Mouse (Mus musculus): Measurements from ENCODE around the gene Rubcnl. TPM values are rescaled to one million over a fixed set of nuclear protein-coding genes. Genes with fewer than 3 reads are reported as not detected.

Gene Rubcnl
- 1 to 10 TPM in 1 of 2 experiments, under 1 TPM in 1; 0.86 to 2.4 TPM for total RNA-seq (2021)
- long read RNA-seq, experiment 1, partial matches to known transcripts = 0 of 1 reads
- long read RNA-seq, experiment 1, other reads (novel, unspliced or antisense) = 1 of 1 reads
- long read RNA-seq, experiment 2 = 0 reads

GRCm38 (mm10) chr14:75015856-75016714 lies at the start of gene Rubcnl:
Rubcnl (plus strand) TSS chr14:75016027.
- peak; percentile 67 to 77 for DNase-seq (ENCODE audit: low spot score in 2 of 2)

- DNase-seq (ENCODE audit: low spot score in 2 of 2) = no peak
Observed at GRCm38 (mm10) chr14:74972216-74972615, 43.6 kb upstream of the Rubcnl start.

GRCm38 (mm10) chr14:74972687-74973086 lies 43.1 kb upstream of the Rubcnl start:
- no peak for DNase-seq (ENCODE audit: low spot score in 2 of 2)

- no peak for DNase-seq (ENCODE audit: low spot score in 2 of 2)
Observed at GRCm38 (mm10) chr14:74974136-74974651, 41.6 kb upstream of the Rubcnl start.

GRCm38 (mm10) chr14:74976972-74977371 lies 38.9 kb upstream of the Rubcnl start:
- no peak for DNase-seq (ENCODE audit: low spot score in 2 of 2)

GRCm38 (mm10) chr14:74981016-74981415 lies 34.8 kb upstream of the Rubcnl start:
- no peak for DNase-seq (ENCODE audit: low spot score in 2 of 2)

- no peak for DNase-seq (ENCODE audit: low spot score in 2 of 2)
Observed at GRCm38 (mm10) chr14:74983079-74983478, 32.7 kb upstream of the Rubcnl start.

- no peak for DNase-seq (ENCODE audit: low spot score in 2 of 2)
Observed at GRCm38 (mm10) chr14:74984817-74985391, 30.9 kb upstream of the Rubcnl start.

GRCm38 (mm10) chr14:74985658-74986057 lies 30.2 kb upstream of the Rubcnl start:
- DNase-seq (ENCODE audit: low spot score in 2 of 2) = no peak

- DNase-seq (ENCODE audit: low spot score in 2 of 2) = no peak
Observed at GRCm38 (mm10) chr14:74986527-74986926, 29.3 kb upstream of the Rubcnl start.

- DNase-seq (ENCODE audit: low spot score in 2 of 2) = no peak
Observed at GRCm38 (mm10) chr14:74989322-74989721, 26.5 kb upstream of the Rubcnl start.

GRCm38 (mm10) chr14:74989909-74990308 lies 25.9 kb upstream of the Rubcnl start:
- no peak for DNase-seq (ENCODE audit: low spot score in 2 of 2)

GRCm38 (mm10) chr14:74990504-74990903 lies 25.3 kb upstream of the Rubcnl start:
- DNase-seq (ENCODE audit: low spot score in 2 of 2) = peak in 1 of 2 experiments; percentile 10

- no peak for DNase-seq (ENCODE audit: low spot score in 2 of 2)
Observed at GRCm38 (mm10) chr14:74996556-74996955, 19.3 kb upstream of the Rubcnl start.

- no peak for DNase-seq (ENCODE audit: low spot score in 2 of 2)
Observed at GRCm38 (mm10) chr14:74997041-74997440, 18.8 kb upstream of the Rubcnl start.

- no peak for DNase-seq (ENCODE audit: low spot score in 2 of 2)
Observed at GRCm38 (mm10) chr14:75001364-75001763, 14.5 kb upstream of the Rubcnl start.

- DNase-seq (ENCODE audit: low spot score in 2 of 2) = no peak
Observed at GRCm38 (mm10) chr14:75003356-75003755, 12.5 kb upstream of the Rubcnl start.

- DNase-seq (ENCODE audit: low spot score in 2 of 2) = no peak
Observed at GRCm38 (mm10) chr14:75005478-75006199, 10.2 kb upstream of the Rubcnl start.

- no peak for DNase-seq (ENCODE audit: low spot score in 2 of 2)
Observed at GRCm38 (mm10) chr14:75010346-75010745, 5.5 kb upstream of the Rubcnl start.

GRCm38 (mm10) chr14:75010986-75011655 lies 4.7 kb upstream of the Rubcnl start:
- peak in 1 of 2 experiments; percentile 10 for DNase-seq (ENCODE audit: low spot score in 2 of 2)

- no peak for DNase-seq (ENCODE audit: low spot score in 2 of 2)
Observed at GRCm38 (mm10) chr14:75016715-75017020, 841 bp downstream of the Rubcnl start.

Measured in adrenal gland, adult 18-20 months (tissue).